Mouse (Mus musculus): ENCODE results near the gene Alyref2.

GRCm38 (mm10) chr1:171470896-171471295 lies 32.4 kb upstream of the Alyref2 start:
- TF ChIP-seq POLR2A (IDR thresholded peaks at IDR 0.05; ENCODE audit: borderline replicate concordance, extremely low read depth, low read depth, low read length) (no peak), CTCF (IDR thresholded peaks at IDR 0.05; ENCODE audit: insufficient read depth, low read length) (no peak)

All from lung, adult 2 months (tissue).